Mouse (Mus musculus) midbrain, embryonic 13.5 days (tissue): ENCODE measurements around the gene Gtf2h5. TPM values are rescaled to one million over a fixed set of nuclear protein-coding genes. Genes with fewer than 3 reads are reported as not detected.
A peak's percentile ranks its signal among the peaks of the same experiment; 100 is the strongest.

Experiments used
- ATAC-seq: fragments of 200-750 bp; cut with Nextera tagmentation; 2 replicates; pipeline ENCODE4 v1.8.0; 2017; ENCODE audit warnings: mild to moderate bottlenecking, moderate TSS enrichment, moderate library complexity
- H3K27ac ChIP-seq: fragments of 300-500 bp; sonication (generic); 2 replicates; pipeline ENCODE4 v1.5.1; 2015; ENCODE audit warnings: inconsistent platforms, mild to moderate bottlenecking, moderate library complexity
- H3K27me3 ChIP-seq: fragments of 300-500 bp; sonication (generic); 2 replicates; pipeline ENCODE4 v1.6.1; 2015; ENCODE audit warnings: mild to moderate bottlenecking, inconsistent platforms
- H3K36me3 ChIP-seq: fragments of 300-500 bp; sonication (generic); 2 replicates; pipeline ENCODE4 v1.6.1; 2015; ENCODE audit warnings: mild to moderate bottlenecking, inconsistent platforms
- H3K4me1 ChIP-seq: fragments of 300-500 bp; sonication (generic); replicated peaks from 2 replicates; pipeline ENCODE4 v1.6.1; 2015; ENCODE audit warnings: inconsistent platforms
- H3K4me2 ChIP-seq: fragments of 300-500 bp; sonication (generic); replicated peaks from 2 replicates; pipeline ENCODE4 v1.6.1; 2015; ENCODE audit warnings: moderate library complexity, mild to moderate bottlenecking, inconsistent platforms
- H3K4me3 ChIP-seq: fragments of 300-500 bp; sonication (generic); replicated peaks from 2 replicates; pipeline ENCODE4 v1.5.1; 2015; ENCODE audit warnings: mild to moderate bottlenecking, inconsistent platforms
- H3K9ac ChIP-seq: fragments of 300-500 bp; sonication (generic); replicated peaks from 2 replicates; pipeline ENCODE4 v1.6.1; 2015; ENCODE audit warnings: mild to moderate bottlenecking, inconsistent platforms
- H3K9me3 ChIP-seq: fragments of 300-500 bp; sonication (generic); 2 replicates; pipeline ENCODE4 v1.6.1; 2016; ENCODE audit warnings: mild to moderate bottlenecking, inconsistent platforms
- WGBS: fragments of 180-500 bp; shearing (Covaris S2); methylation state at CpG from one replicate; pipeline ENCODE4 v1.1.7; 2015; 5-methylcytosine and 5-hydroxymethylcytosine counted together
- microRNA-seq: library from miRNA; unstranded; fragments of <30 nt; microRNA quantifications from one replicate; pipeline ENCODE4, GENCODE M21; 2016
- polyA plus RNA-seq: library from polyadenylated mRNA; unstranded; fragments of >200 nt; fragmentation: Nextera tagmentation; extraction: Ambion mirVana; gene quantifications from 2 replicates; pipeline ENCODE4 v1.2.1, GENCODE M21; 2015

Gene Gtf2h5
- polyA plus RNA-seq, 1 experiment from 2014 or later = 202 TPM

DNA sequence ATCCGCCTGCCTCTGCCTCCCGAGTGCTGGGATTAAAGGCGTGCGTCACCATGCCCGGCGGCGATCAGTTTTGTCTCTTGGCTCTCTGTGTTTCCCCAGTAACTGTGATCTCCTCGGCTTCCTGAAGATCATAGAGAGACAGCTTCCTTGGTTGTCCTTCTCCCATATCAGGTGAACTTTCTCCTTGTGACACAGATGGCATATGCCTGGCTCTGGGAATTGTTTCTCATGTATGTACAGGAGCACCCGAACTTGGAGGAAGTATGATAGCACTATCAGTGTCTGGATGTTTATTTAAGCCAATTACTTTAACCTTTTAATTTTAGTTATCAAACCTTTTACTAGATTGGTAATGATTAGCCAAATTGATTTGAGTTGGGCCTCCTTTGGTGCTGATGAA lies 35.5 kb downstream of the Gtf2h5 start:
- H3K27me3 ChIP-seq = no peaks in the 10 kb centered on the region
- no peak overlapping the region for H3K4me3 ChIP-seq
- WGBS = 96% methylated on average over 9 of the region's 9 CpGs
- no peak for ATAC-seq
- H3K27ac ChIP-seq = no peak overlapping the region
- no peak overlapping the region for H3K9ac ChIP-seq
- H3K9me3 ChIP-seq = no peaks in the 10 kb centered on the region
- H3K4me2 ChIP-seq = no peak overlapping the region
- peaks cover 16% of the 10 kb centered on the region for H3K4me1 ChIP-seq
- H3K36me3 ChIP-seq = peaks cover 23% of the 10 kb centered on the region

GRCm38 (mm10) chr17:6117148-6117725 lies 37.7 kb downstream of the Gtf2h5 start:
- Histone ChIP-seq H3K9me3 (no peaks in the 10 kb centered on the region), H3K9ac (no peak overlapping the region), H3K27me3 (no peaks in the 10 kb centered on the region), H3K36me3 (peaks cover 25% of the 10 kb centered on the region), H3K4me1 (peaks cover 9% of the 10 kb centered on the region; the same call in 1 of the 2 replicates), H3K27ac (no peak overlapping the region), H3K4me2 (no peak overlapping the region), H3K4me3 (no peak overlapping the region)
- 79% methylated on average over 4 of the region's 4 CpGs for WGBS
- ATAC-seq = no peak

GRCm38 (mm10) chr17:6117917-6118316 lies 38.3 kb downstream of the Gtf2h5 start:
- Histone ChIP-seq H3K27ac (no peak overlapping the region), H3K27me3 (no peaks in the 10 kb centered on the region)
- ATAC-seq = no peak

GRCm38 (mm10) chr17:6118861-6119260 lies 39.3 kb downstream of the Gtf2h5 start:
- H3K9ac ChIP-seq = no peak overlapping the region

More at GRCm38 (mm10) chr17:6117917-6118316, 38.3 kb downstream of the Gtf2h5 start:
- WGBS = 88% methylated on average over 3 of the region's 3 CpGs
- Histone ChIP-seq H3K9me3 (no peaks in the 10 kb centered on the region), H3K4me2 (no peak overlapping the region), H3K4me3 (no peak overlapping the region), H3K9ac (no peak overlapping the region), H3K4me1 (peaks cover 9% of the 10 kb centered on the region; the same call in 1 of the 2 replicates), H3K36me3 (peaks cover 31% of the 10 kb centered on the region)

DNA sequence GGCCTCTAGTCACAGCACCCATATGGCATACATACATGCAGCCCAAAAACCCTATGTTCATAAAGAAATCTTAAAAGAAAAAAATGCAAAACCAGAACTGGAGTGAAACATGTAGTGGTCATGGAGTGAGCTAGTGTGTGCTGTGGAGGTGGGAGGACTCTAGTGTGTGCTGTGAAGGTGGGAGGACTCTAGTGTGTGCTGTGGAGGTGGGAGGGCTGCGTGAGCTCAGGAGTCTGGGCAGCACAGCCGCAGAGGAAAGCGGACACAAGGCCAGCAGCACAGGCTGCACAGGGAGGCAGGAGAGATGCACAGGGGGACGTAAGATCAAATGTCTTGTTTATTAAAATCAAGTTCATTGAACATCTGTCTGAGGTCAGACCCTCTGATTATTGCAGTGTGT lies 44.2 kb downstream of the Gtf2h5 start:
- Histone ChIP-seq H3K4me3 (no peak overlapping the region), H3K27me3 (no peaks in the 10 kb centered on the region), H3K27ac (no peak overlapping the region), H3K36me3 (peaks cover 38% of the 10 kb centered on the region), H3K9ac (no peak overlapping the region), H3K9me3 (no peaks in the 10 kb centered on the region), H3K4me1 (no peaks in the 10 kb centered on the region), H3K4me2 (no peak overlapping the region)
- ATAC-seq = 0 out of 2 replicates have a peak, but pooled peaks have one; percentile 53
- WGBS = 95% methylated on average over 4 of the region's 4 CpGs

More at GRCm38 (mm10) chr17:6118861-6119260, 39.3 kb downstream of the Gtf2h5 start:
- Histone ChIP-seq H3K4me2 (no peak overlapping the region), H3K36me3 (peaks cover 36% of the 10 kb centered on the region), H3K4me3 (no peak overlapping the region), H3K27ac (no peak overlapping the region), H3K4me1 (peaks cover 9% of the 10 kb centered on the region; the same call in 1 of the 2 replicates), H3K27me3 (no peaks in the 10 kb centered on the region), H3K9me3 (no peaks in the 10 kb centered on the region)
- 93% methylated on average over 4 of the region's 4 CpGs for WGBS
- ATAC-seq = no peak

- no peaks in the 10 kb centered on the region for H3K9me3 ChIP-seq
- no peaks in the 10 kb centered on the region for H3K27me3 ChIP-seq
- no peak overlapping the region for H3K4me3 ChIP-seq
- H3K9ac ChIP-seq = no peak overlapping the region
- WGBS = 97% methylated on average over 3 of the region's 3 CpGs
- ATAC-seq = no peak
- no peak overlapping the region for H3K27ac ChIP-seq
- H3K4me1 ChIP-seq = no peaks in the 10 kb centered on the region; the same call in 1 of the 2 replicates
- H3K36me3 ChIP-seq = peaks cover 38% of the 10 kb centered on the region
- H3K4me2 ChIP-seq = no peak overlapping the region
Observed at GRCm38 (mm10) chr17:6125441-6125840, 45.9 kb downstream of the Gtf2h5 start.

DNA sequence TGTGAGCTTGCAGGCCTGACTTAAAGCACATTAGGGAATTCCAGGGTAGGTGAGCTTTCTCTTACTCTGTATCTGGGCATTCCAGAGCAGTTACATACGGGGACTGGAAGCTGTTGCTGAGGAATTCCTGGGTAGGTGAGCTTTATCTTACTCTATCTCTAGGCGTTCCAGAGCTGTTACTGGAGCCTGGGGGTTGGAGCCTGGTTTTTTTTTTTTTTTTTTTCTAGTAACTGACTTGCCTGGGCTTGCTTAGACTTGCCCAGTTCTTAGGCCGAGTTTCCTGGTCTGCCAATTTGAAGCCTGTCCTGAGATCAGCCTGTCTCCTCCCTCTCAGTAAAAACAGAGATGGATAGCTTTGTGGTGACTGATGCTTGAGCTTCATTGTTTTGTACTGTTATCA lies 48.5 kb downstream of the Gtf2h5 start:
- Histone ChIP-seq H3K4me1 (no peaks in the 10 kb centered on the region; the same call in 1 of the 2 replicates), H3K27me3 (no peaks in the 10 kb centered on the region), H3K27ac (no peak overlapping the region), H3K4me3 (no peak overlapping the region), H3K36me3 (peaks cover 28% of the 10 kb centered on the region), H3K9ac (no peak overlapping the region), H3K9me3 (no peaks in the 10 kb centered on the region), H3K4me2 (no peak overlapping the region)
- 72% methylated on average over 3 of the region's 3 CpGs for WGBS
- ATAC-seq = no peak

DNA sequence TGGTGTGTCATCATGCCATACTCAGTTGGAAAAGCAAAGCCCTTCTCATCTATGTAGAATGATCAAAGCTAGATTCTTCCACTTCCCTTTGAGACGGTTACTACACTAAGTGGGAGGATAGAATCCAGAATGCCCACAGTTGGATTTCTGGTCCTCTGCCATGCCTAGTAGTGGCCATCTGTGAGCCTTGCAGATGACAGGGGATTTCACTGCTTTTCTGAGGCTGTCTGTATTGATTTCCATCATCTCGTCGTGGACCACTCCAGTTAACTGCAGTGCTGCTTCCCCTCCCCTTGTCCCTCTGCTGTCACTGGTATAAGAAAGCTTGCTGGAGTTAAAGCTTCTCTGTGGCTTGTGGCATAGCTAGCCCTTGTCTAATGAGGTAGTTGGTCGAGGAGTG lies 49.8 kb downstream of the Gtf2h5 start:
- no peak overlapping the region for H3K4me3 ChIP-seq
- no peaks in the 10 kb centered on the region for H3K9me3 ChIP-seq
- H3K4me1 ChIP-seq = no peaks in the 10 kb centered on the region; the same call in 1 of the 2 replicates
- no peaks in the 10 kb centered on the region for H3K27me3 ChIP-seq
- no peak overlapping the region for H3K4me2 ChIP-seq
- no peak overlapping the region for H3K27ac ChIP-seq
- no peak overlapping the region for H3K9ac ChIP-seq
- 74% methylated on average over 4 of the region's 4 CpGs for WGBS
- peaks cover 26% of the 10 kb centered on the region for H3K36me3 ChIP-seq
- no peak for ATAC-seq

DNA sequence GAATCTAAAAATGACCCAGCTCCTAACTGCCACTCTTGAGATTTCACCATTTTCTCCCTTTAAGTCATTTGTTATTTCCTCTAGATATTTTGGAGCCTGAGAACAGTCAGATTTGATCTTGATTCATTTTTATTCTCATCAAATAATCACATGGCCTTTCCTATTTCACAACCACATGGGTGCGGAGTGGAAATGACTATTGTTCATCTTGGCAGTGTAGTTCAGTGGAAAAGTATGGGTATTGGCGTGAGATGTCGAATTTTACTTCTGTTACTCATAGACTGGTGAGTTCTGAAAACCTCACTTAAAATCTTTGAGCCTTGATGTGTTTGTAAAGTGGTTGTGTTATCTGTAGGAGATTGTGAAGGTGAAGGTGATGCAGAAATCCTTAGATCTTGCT lies 51.5 kb downstream of the Gtf2h5 start:
- Histone ChIP-seq H3K4me2 (no peak overlapping the region), H3K9me3 (no peaks in the 10 kb centered on the region), H3K36me3 (peaks cover 14% of the 10 kb centered on the region), H3K4me1 (no peaks in the 10 kb centered on the region; the same call in 1 of the 2 replicates), H3K9ac (no peak overlapping the region), H3K27ac (no peak overlapping the region), H3K4me3 (no peak overlapping the region), H3K27me3 (no peaks in the 10 kb centered on the region)
- 94% methylated on average over 3 of the region's 3 CpGs for WGBS
- ATAC-seq = no peak

Small RNAs within 50 kb of the gene (microRNA-seq; reads per million reads assigned to microRNA genes)
- gene Gm22774 = not detected

Other genes starting within 250 kb of the Gtf2h5 start
- gene Snx9, start 238.5 kb upstream of the Gtf2h5 start, polyA plus RNA-seq = 6.6 and 7.4 TPM in 2 replicates
- gene Synj2, start 138.5 kb upstream of the Gtf2h5 start, polyA plus RNA-seq = 0.28 and 0.36 TPM in 2 replicates
- gene Serac1, start within 50 bp of the Gtf2h5 start, polyA plus RNA-seq = 10.9 and 11.4 TPM in 2 replicates
- 154 and 171 TPM in 2 replicates for gene Tulp4, start 26.7 kb downstream of the Gtf2h5 start, polyA plus RNA-seq
- 32.5 and 33.7 TPM in 2 replicates for gene Tmem181a, start 177.1 kb downstream of the Gtf2h5 start, polyA plus RNA-seq
- 48.2 and 53.2 TPM in 2 replicates for gene Dynlt1a, start 237.7 kb downstream of the Gtf2h5 start, polyA plus RNA-seq